Mouse (Mus musculus): ENCODE measurements around the gene Tnp2. TPM values are rescaled to one million over a fixed set of nuclear protein-coding genes. Genes with fewer than 3 reads are reported as not detected.
A peak's percentile ranks its signal among the peaks of the same experiment; 100 is the strongest.

Gene Tnp2
- polyA plus RNA-seq, 1 experiment = 0.12 TPM

DNA sequence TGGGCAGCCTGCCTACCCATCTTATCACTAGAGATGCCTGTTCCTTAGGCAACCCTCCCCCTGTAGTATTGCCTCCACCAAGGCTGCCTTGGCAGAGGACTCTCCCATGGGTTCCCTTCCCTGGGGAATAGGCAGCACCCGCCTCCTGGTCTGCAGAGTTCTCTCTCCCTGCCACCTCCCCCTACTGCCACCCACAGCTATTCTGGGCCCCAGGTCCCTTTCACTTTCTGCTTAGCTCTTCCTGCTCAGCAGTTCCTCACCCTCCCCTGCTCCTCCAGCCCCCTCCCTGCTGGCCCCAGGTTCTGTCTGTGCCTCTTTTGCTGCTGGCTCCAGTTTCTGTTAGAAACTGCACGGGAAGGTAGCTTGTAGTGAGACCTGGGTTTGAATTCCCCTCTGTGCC lies 18.8 kb downstream of the Tnp2 start:
- Histone ChIP-seq H3K4me3 (no peak overlapping the region), H3K27me3 (ENCODE audit: control insufficient read depth, insufficient read depth, insufficient read length) (no peaks in the 10 kb centered on the region), H3K79me2 (ENCODE audit: control insufficient read depth, insufficient read depth) (no peaks in the 10 kb centered on the region), H3ac (ENCODE audit: control insufficient read depth, insufficient read length) (no peak overlapping the region), H3K4me2 (ENCODE audit: low read depth) (peak overlapping the region; percentile 35), H3K36me3 (ENCODE audit: control insufficient read depth, insufficient read depth) (no peaks in the 10 kb centered on the region)
- TF ChIP-seq MAX (IDR thresholded peaks at IDR 0.05; ENCODE audit: low read depth) (no peak), POLR2AphosphoS2 (IDR thresholded peaks at IDR 0.05; ENCODE audit: insufficient read length, low read depth) (no peak), SRF (IDR thresholded peaks at IDR 0.05; ENCODE audit: control insufficient read depth, insufficient read length, low read depth) (no peak), E2F4 (IDR thresholded peaks at IDR 0.05; ENCODE audit: insufficient read depth) (no peak), POLR2A (IDR thresholded peaks at IDR 0.05; ENCODE audit: insufficient read length, low read depth) (no peak), REST (IDR thresholded peaks at IDR 0.05; ENCODE audit: insufficient read depth, insufficient read length) (no peak), MYOG (IDR thresholded peaks at IDR 0.05; ENCODE audit: control insufficient read depth in 1 of 3, insufficient read depth in 1 of 3, insufficient read length in 2 of 3, low read depth in 2 of 3) (no peak), USF1 (IDR thresholded peaks at IDR 0.05; ENCODE audit: low read depth) (no peak), TCF12 (IDR thresholded peaks at IDR 0.05; ENCODE audit: insufficient read depth, poor library complexity, severe bottlenecking) (no peak), TCF3 (IDR thresholded peaks at IDR 0.05; ENCODE audit: insufficient read length, low read depth) (no peak)

DNA sequence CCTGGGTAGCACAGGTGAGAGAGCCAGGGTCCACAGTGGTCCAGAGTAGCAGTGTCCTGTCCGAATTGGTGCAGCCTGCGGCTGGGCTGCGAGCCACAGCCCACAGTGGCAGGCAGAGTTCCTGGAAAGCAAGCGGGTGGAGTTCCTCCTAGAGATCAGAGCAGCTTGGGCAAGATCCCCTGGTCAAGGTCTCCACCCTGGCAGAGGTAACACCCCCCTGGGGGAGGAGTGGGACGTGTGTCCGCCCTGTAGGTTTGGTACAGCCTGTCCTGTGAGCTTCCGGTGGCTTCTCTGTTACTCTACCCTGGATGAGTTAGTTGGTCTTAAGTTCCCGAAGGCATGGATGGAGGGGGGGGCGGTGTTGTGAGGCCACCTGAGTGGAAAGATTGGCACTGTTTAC lies 19.6 kb downstream of the Tnp2 start:
- Histone ChIP-seq H3K4me3 (no peak overlapping the region), H3K79me2 (ENCODE audit: control insufficient read depth, insufficient read depth) (no peaks in the 10 kb centered on the region), H3K27me3 (ENCODE audit: control insufficient read depth, insufficient read depth, insufficient read length) (no peaks in the 10 kb centered on the region), H3K4me2 (ENCODE audit: low read depth) (no peak overlapping the region), H3K36me3 (ENCODE audit: control insufficient read depth, insufficient read depth) (no peaks in the 10 kb centered on the region), H3ac (ENCODE audit: control insufficient read depth, insufficient read length) (no peak overlapping the region)
- TF ChIP-seq E2F4 (IDR thresholded peaks at IDR 0.05; ENCODE audit: insufficient read depth) = no peak
- no peak for TF ChIP-seq MYOD1 (IDR thresholded peaks at IDR 0.05; ENCODE audit: control insufficient read depth in 1 of 3, insufficient read length in 2 of 3, low read depth in 2 of 3)
- no peak for TF ChIP-seq SRF (IDR thresholded peaks at IDR 0.05; ENCODE audit: control insufficient read depth, insufficient read length, low read depth)
- TF ChIP-seq MYOG (IDR thresholded peaks at IDR 0.05; ENCODE audit: control insufficient read depth in 1 of 3, insufficient read depth in 1 of 3, insufficient read length in 2 of 3, low read depth in 2 of 3) = no peak
- no peak for TF ChIP-seq POLR2A (IDR thresholded peaks at IDR 0.05; ENCODE audit: insufficient read length, low read depth)
- TF ChIP-seq TCF12 (IDR thresholded peaks at IDR 0.05; ENCODE audit: insufficient read depth, poor library complexity, severe bottlenecking) = no peak
- TF ChIP-seq CEBPB (IDR thresholded peaks at IDR 0.05; ENCODE audit: insufficient read depth, poor library complexity, severe bottlenecking) = no peak
- no peak for TF ChIP-seq MAX (IDR thresholded peaks at IDR 0.05; ENCODE audit: low read depth)
- TF ChIP-seq POLR2AphosphoS2 (IDR thresholded peaks at IDR 0.05; ENCODE audit: insufficient read length, low read depth) = no peak

DNA sequence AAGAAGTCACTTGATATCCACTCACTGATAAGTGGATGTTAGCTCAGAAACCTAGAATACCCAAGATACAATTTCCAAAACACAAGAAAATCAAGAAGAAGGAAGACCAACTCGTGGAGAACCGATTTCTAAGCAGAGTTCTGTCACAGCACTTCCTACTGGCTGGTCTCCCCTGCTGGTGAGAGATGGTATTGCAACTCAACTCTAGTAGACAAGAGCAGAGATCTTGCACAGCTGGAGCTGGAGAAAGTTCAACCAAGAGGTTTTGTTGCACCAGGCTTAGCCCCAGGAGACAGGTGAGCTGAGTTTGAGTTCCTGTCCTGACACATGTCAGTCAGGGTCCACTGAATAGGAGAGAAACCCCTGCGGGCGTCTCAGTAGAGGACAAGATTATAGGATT lies 21.3 kb downstream of the Tnp2 start:
- TF ChIP-seq E2F4 (IDR thresholded peaks at IDR 0.05; ENCODE audit: insufficient read depth) (no peak), TCF3 (IDR thresholded peaks at IDR 0.05; ENCODE audit: insufficient read length, low read depth) (no peak), REST (IDR thresholded peaks at IDR 0.05; ENCODE audit: insufficient read depth, insufficient read length) (no peak), USF1 (IDR thresholded peaks at IDR 0.05; ENCODE audit: low read depth) (no peak), POLR2AphosphoS2 (IDR thresholded peaks at IDR 0.05; ENCODE audit: insufficient read length, low read depth) (no peak), TCF12 (IDR thresholded peaks at IDR 0.05; ENCODE audit: insufficient read depth, poor library complexity, severe bottlenecking) (no peak), MAX (IDR thresholded peaks at IDR 0.05; ENCODE audit: low read depth) (no peak)
- no peaks in the 10 kb centered on the region for H3K36me3 ChIP-seq (ENCODE audit: control insufficient read depth, insufficient read depth)
- no peak overlapping the region for H3K4me3 ChIP-seq
- H3ac ChIP-seq (ENCODE audit: control insufficient read depth, insufficient read length) = no peak overlapping the region
- no peaks in the 10 kb centered on the region for H3K27me3 ChIP-seq (ENCODE audit: control insufficient read depth, insufficient read depth, insufficient read length)
- no peaks in the 10 kb centered on the region for H3K79me2 ChIP-seq (ENCODE audit: control insufficient read depth, insufficient read depth)
- no peak overlapping the region for H3K4me2 ChIP-seq (ENCODE audit: low read depth)

DNA sequence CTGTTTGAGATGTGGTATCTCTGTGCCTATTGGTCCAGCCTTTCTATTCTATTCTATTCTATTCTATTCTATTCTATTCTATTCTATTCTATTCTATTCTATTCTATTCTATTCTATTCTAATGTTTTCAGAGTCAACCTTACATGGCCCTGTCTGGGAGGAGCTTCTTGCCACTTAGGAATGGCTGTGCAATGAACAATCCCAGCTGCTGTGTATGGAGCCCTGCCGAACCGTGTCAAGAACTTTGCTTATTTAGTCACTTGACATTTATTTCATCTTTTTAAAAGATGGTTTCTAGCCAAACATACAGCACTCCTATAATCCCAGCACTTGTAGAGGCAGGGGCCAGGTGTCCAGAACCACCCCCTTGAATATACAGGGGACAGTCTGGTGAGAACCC lies 24.1 kb downstream of the Tnp2 start:
- no peak for TF ChIP-seq SRF (IDR thresholded peaks at IDR 0.05; ENCODE audit: control insufficient read depth, insufficient read length, low read depth)
- no peak overlapping the region for H3K4me3 ChIP-seq
- no peak overlapping the region for H3K4me2 ChIP-seq (ENCODE audit: low read depth)
- no peaks in the 10 kb centered on the region for H3K36me3 ChIP-seq (ENCODE audit: control insufficient read depth, insufficient read depth)
- no peak overlapping the region for H3ac ChIP-seq (ENCODE audit: control insufficient read depth, insufficient read length)
- no peaks in the 10 kb centered on the region for H3K79me2 ChIP-seq (ENCODE audit: control insufficient read depth, insufficient read depth)
- no peaks in the 10 kb centered on the region for H3K27me3 ChIP-seq (ENCODE audit: control insufficient read depth, insufficient read depth, insufficient read length)

DNA sequence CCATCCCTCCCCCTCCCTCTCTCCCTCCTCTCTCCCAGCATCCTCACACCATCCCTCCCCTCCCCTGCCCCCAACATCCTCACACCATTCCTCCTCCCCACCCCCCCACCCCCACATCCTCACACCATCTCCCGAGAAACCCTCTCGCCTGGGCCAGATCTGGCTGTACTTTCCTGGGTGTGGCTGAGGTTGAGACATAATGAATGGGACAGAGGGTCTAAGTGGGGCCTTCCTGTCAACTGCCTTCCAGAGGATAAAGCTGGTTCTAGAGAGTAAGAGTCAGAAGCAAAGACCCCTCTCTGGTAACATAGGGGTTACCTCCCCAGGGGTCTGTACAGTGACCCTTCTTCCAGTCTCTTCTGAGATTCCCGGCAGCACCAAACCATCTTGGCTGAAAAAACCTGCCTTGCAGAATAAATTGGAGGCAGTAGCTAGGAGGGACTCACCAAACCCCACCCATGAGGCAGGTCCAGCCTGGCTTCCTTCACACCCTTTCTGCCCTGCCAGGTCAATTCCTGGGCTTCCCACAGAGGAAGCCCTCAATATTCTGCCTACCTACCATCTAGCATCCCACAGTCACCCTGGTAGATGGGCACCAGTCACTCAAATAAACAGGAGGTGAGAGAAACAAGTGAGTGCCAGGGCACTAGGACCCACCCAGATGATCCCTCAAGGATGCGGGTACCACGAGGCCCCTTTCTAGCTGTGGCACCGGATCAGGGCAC lies 24.8 kb downstream of the Tnp2 start:
- H3K36me3 ChIP-seq (ENCODE audit: control insufficient read depth, insufficient read depth) = no peaks in the 10 kb centered on the region
- no peak for TF ChIP-seq USF1 (IDR thresholded peaks at IDR 0.05; ENCODE audit: low read depth)
- TF ChIP-seq CEBPB (IDR thresholded peaks at IDR 0.05; ENCODE audit: insufficient read depth, poor library complexity, severe bottlenecking) = no peak
- TF ChIP-seq POLR2AphosphoS2 (IDR thresholded peaks at IDR 0.05; ENCODE audit: insufficient read length, low read depth) = no peak
- no peak for TF ChIP-seq SRF (IDR thresholded peaks at IDR 0.05; ENCODE audit: control insufficient read depth, insufficient read length, low read depth)
- TF ChIP-seq REST (IDR thresholded peaks at IDR 0.05; ENCODE audit: insufficient read depth, insufficient read length) = no peak
- TF ChIP-seq POLR2A (IDR thresholded peaks at IDR 0.05; ENCODE audit: insufficient read length, low read depth) = no peak
- TF ChIP-seq MYOG (IDR thresholded peaks at IDR 0.05; ENCODE audit: control insufficient read depth in 1 of 3, insufficient read depth in 1 of 3, insufficient read length in 2 of 3, low read depth in 2 of 3) = no peak
- TF ChIP-seq MAX (IDR thresholded peaks at IDR 0.05; ENCODE audit: low read depth) = no peak
- no peak for TF ChIP-seq E2F4 (IDR thresholded peaks at IDR 0.05; ENCODE audit: insufficient read depth)
- no peak for TF ChIP-seq TCF3 (IDR thresholded peaks at IDR 0.05; ENCODE audit: insufficient read length, low read depth)
- no peak for TF ChIP-seq MYOD1 (IDR thresholded peaks at IDR 0.05; ENCODE audit: control insufficient read depth in 1 of 3, insufficient read length in 2 of 3, low read depth in 2 of 3)
- TF ChIP-seq TCF12 (IDR thresholded peaks at IDR 0.05; ENCODE audit: insufficient read depth, poor library complexity, severe bottlenecking) = no peak
- no peak overlapping the region for H3K4me2 ChIP-seq (ENCODE audit: low read depth)
- H3ac ChIP-seq (ENCODE audit: control insufficient read depth, insufficient read length) = no peak overlapping the region
- H3K27me3 ChIP-seq (ENCODE audit: control insufficient read depth, insufficient read depth, insufficient read length) = no peaks in the 10 kb centered on the region
- no peaks in the 10 kb centered on the region for H3K79me2 ChIP-seq (ENCODE audit: control insufficient read depth, insufficient read depth)
- H3K4me3 ChIP-seq = no peak overlapping the region
